Comparison of ENCODE assay signal across 16 mouse cellular contexts in the genomic region with DNA sequence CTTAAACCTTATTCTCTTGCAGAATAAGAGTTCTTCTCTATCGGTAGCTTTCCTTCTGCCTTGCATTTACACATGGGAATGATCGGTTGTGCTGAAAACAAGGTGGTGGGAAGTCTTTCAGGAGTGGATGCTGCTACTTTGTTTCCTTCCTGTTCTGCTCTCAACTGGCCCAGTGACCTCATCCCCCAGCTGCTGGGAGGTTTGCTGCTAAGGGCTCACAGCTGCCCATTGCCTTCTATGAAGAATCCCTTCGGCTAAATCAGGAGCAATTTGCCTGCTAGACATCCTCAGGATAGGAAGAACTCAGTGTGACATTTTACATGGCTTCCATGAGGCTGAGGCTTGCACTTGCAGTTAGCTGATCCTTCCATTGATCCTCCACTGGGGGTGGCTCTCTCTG. TPM values are rescaled to one million over a fixed set of nuclear protein-coding genes. Genes with fewer than 3 reads are reported as not detected.
DNase-seq lines count a peak whose midpoint lies in the region; ATAC-seq and TF ChIP-seq lines count a peak whose summit lies in the region.
"Had no signal": no experiment of that assay in that cellular context is flagged by ENCODE, and none has a peak within 500 bp of the region (broad histone marks: within the 10 kb centered on the region; RNA-seq: fewer than 3 reads in every experiment).

No protein-coding gene starts in this region.

- peak overlapping the region; percentile 12 to 33; a peak in 2 of 4 replicates for H3K27ac ChIP-seq in heart, embryonic 14.5 days (replicated peaks in 1 of 2; ENCODE audit: control insufficient read depth in 1 of 2, insufficient read depth in 1 of 2, low read depth in 2 of 2, low read length in 2 of 2)
- 0 out of 2 replicates have a peak overlapping the region, but pooled peaks have one; percentile 19 for H3K27ac ChIP-seq in liver, embryonic 11.5 days (ENCODE audit: low read depth, low read length)
- no peak overlapping the region for H3K27ac ChIP-seq in liver, postnatal 0 days (ENCODE audit: low read depth)
- H3K27ac ChIP-seq in embryonic facial prominence, embryonic 10.5 days (replicated peaks) = peak overlapping the region; percentile 67
- H3K27ac ChIP-seq in limb, embryonic 12.5 days = peak overlapping the region; percentile 56
- H3K27ac ChIP-seq: hindbrain, postnatal 0 days; stomach, embryonic 15.5 days had no signal

- no peak overlapping the region for H3K9ac ChIP-seq in heart, embryonic 14.5 days (ENCODE audit: low read length)
- H3K9ac ChIP-seq in liver, embryonic 11.5 days (ENCODE audit: low read depth, low read length) = no peak overlapping the region
- H3K9ac ChIP-seq in liver, postnatal 0 days (replicated peaks) = no peak overlapping the region
- no peak overlapping the region for H3K9ac ChIP-seq in limb, embryonic 12.5 days (replicated peaks)
- H3K9ac ChIP-seq: stomach, embryonic 15.5 days had no signal

- ATAC-seq in heart, embryonic 14.5 days (ENCODE audit: insufficient number of reproducible peaks, insufficient read depth, low FRiP score, low read depth) = no peak
- no peak for ATAC-seq in liver, embryonic 11.5 days (replicated peaks; ENCODE audit: low FRiP score)
- ATAC-seq in liver, postnatal 0 days = no peak
- ATAC-seq in limb, embryonic 12.5 days (ENCODE audit: insufficient number of reproducible peaks, insufficient read depth, low FRiP score, low TSS enrichment, low read depth) = no peak
- ATAC-seq: forebrain, embryonic 16.5 days; hindbrain, postnatal 0 days had no signal

- H3K27me3 ChIP-seq in heart, embryonic 14.5 days (ENCODE audit: control insufficient read depth, insufficient read depth, low read length) = no peaks in the 10 kb centered on the region
- H3K27me3 ChIP-seq in liver, embryonic 11.5 days (replicated peaks; ENCODE audit: control insufficient read depth, insufficient read depth, low read length) = no peaks in the 10 kb centered on the region
- H3K27me3 ChIP-seq in liver, postnatal 0 days (ENCODE audit: insufficient read depth, low read length) = no peaks in the 10 kb centered on the region
- H3K27me3 ChIP-seq in embryonic facial prominence, embryonic 10.5 days (replicated peaks; ENCODE audit: low read depth, poor library complexity, severe bottlenecking) = no peaks in the 10 kb centered on the region
- H3K27me3 ChIP-seq in limb, embryonic 12.5 days = no peaks in the 10 kb centered on the region
- H3K27me3 ChIP-seq: megakaryocyte, embryonic 14.5 days; stomach, embryonic 15.5 days had no signal

- 47% methylated on average over 3 of the region's 3 CpGs for WGBS in heart, embryonic 14.5 days
- WGBS in liver, embryonic 11.5 days = 35% methylated on average over 3 of the region's 3 CpGs
- WGBS in liver, postnatal 0 days (ENCODE audit: insufficient replicate concordance) = 44% methylated on average over 3 of the region's 3 CpGs
- 46% methylated on average over 3 of the region's 3 CpGs for WGBS in embryonic facial prominence, embryonic 10.5 days
- WGBS in limb, embryonic 12.5 days = 50% methylated on average over 3 of the region's 3 CpGs

- no peaks in the 10 kb centered on the region for H3K36me3 ChIP-seq in heart, embryonic 14.5 days (ENCODE audit: control insufficient read depth, insufficient read depth, low read length)
- no peaks in the 10 kb centered on the region for H3K36me3 ChIP-seq in liver, embryonic 11.5 days (ENCODE audit: control insufficient read depth, insufficient read depth, low read length)
- H3K36me3 ChIP-seq in liver, postnatal 0 days (replicated peaks; ENCODE audit: insufficient read depth, low read length) = no peaks in the 10 kb centered on the region
- H3K36me3 ChIP-seq in embryonic facial prominence, embryonic 10.5 days (replicated peaks) = no peaks in the 10 kb centered on the region
- no peaks in the 10 kb centered on the region for H3K36me3 ChIP-seq in limb, embryonic 12.5 days
- H3K36me3 ChIP-seq: stomach, embryonic 15.5 days had no signal

- no peak for DNase-seq in heart, postnatal 25 days (ENCODE audit: low spot score)
- no peak for DNase-seq in liver, embryonic 11.5 days (ENCODE audit: low spot score)
- no peak for DNase-seq in liver, postnatal 0 days
- DNase-seq in embryonic facial prominence, embryonic 10.5 days (ENCODE audit: low spot score) = peak; percentile 57
- no peak for DNase-seq in adrenal gland, adult 18-20 months (ENCODE audit: low spot score in 2 of 2)
- DNase-seq in layer of hippocampus, postnatal 36 days = no peak
- DNase-seq: cerebellum, adult 8-10 months; gastrocnemius, postnatal 36 days; right cerebral cortex, postnatal 25 days; thymus, postnatal 4 days had no signal

- H3K9me3 ChIP-seq in heart, embryonic 14.5 days (ENCODE audit: control insufficient read depth, low read length) = no peaks in the 10 kb centered on the region
- H3K9me3 ChIP-seq in liver, embryonic 11.5 days (ENCODE audit: control insufficient read depth, low read length) = no peaks in the 10 kb centered on the region
- no peaks in the 10 kb centered on the region for H3K9me3 ChIP-seq in liver, postnatal 0 days (ENCODE audit: low read length)
- no peaks in the 10 kb centered on the region for H3K9me3 ChIP-seq in embryonic facial prominence, embryonic 10.5 days
- no peaks in the 10 kb centered on the region for H3K9me3 ChIP-seq in limb, embryonic 12.5 days
- H3K9me3 ChIP-seq: megakaryocyte, embryonic 14.5 days; stomach, embryonic 15.5 days had no signal

- TF ChIP-seq EP300 in liver, postnatal 0 days (IDR thresholded peaks at IDR 0.05; ENCODE audit: low read depth) = no peak

- intact Hi-C loops in heart, postnatal 25 days (cut with DNase I) = no loop called here

- H3K4me1 ChIP-seq in heart, embryonic 14.5 days (ENCODE audit: control insufficient read depth in 2 of 2, insufficient read depth in 2 of 2, low read length in 2 of 2) = peaks cover 5 to 14% of the 10 kb centered on the region in 2 experiments; a peak in 3 of 4 replicates
- no peaks in the 10 kb centered on the region for H3K4me1 ChIP-seq in liver, embryonic 11.5 days (replicated peaks; ENCODE audit: control insufficient read depth, insufficient read depth, low read length)
- no peaks in the 10 kb centered on the region for H3K4me1 ChIP-seq in liver, postnatal 0 days (ENCODE audit: insufficient read depth)
- H3K4me1 ChIP-seq in embryonic facial prominence, embryonic 10.5 days = peaks cover 51% of the 10 kb centered on the region
- peaks cover 25% of the 10 kb centered on the region for H3K4me1 ChIP-seq in limb, embryonic 12.5 days (replicated peaks)
- H3K4me1 ChIP-seq: megakaryocyte, embryonic 14.5 days; stomach, embryonic 15.5 days had no signal

- no peak overlapping the region for H3K4me2 ChIP-seq in heart, embryonic 14.5 days (ENCODE audit: low read length)
- H3K4me2 ChIP-seq in liver, embryonic 11.5 days = no peak overlapping the region
- no peak overlapping the region for H3K4me2 ChIP-seq in liver, postnatal 0 days (ENCODE audit: low read depth, low read length)
- H3K4me2 ChIP-seq in limb, embryonic 12.5 days = no peak overlapping the region
- H3K4me2 ChIP-seq: stomach, embryonic 15.5 days had no signal

- no peak for TF ChIP-seq CTCF in liver, postnatal 0 days (IDR thresholded peaks at IDR 0.05; ENCODE audit: low read depth)

- H3K4me3 ChIP-seq in heart, embryonic 14.5 days (ENCODE audit: control insufficient read depth in 1 of 2, insufficient read depth in 1 of 2, low read depth in 1 of 2, low read length in 2 of 2) = no peak overlapping the region
- H3K4me3 ChIP-seq in liver, embryonic 11.5 days (ENCODE audit: low read depth, low read length) = no peak overlapping the region
- no peak overlapping the region for H3K4me3 ChIP-seq in liver, postnatal 0 days (ENCODE audit: low read depth, low read length)
- no peak overlapping the region for H3K4me3 ChIP-seq in embryonic facial prominence, embryonic 10.5 days
- no peak overlapping the region for H3K4me3 ChIP-seq in limb, embryonic 12.5 days (replicated peaks)
- H3K4me3 ChIP-seq: megakaryocyte, embryonic 14.5 days; stomach, embryonic 15.5 days had no signal

RNA-seq across cellular contexts. Expression of gene Unc5c, which starts 28.0 kb away (rescaled TPM):
- 2.0 and 3.4 TPM in 2 replicates for polyA plus RNA-seq in heart, embryonic 14.5 days (2014; fragmentation: Nextera tagmentation; extraction: Ambion mirVana)
- total RNA-seq in heart, postnatal 25 days (2021) = under 1 TPM; 0.16 to 0.25 TPM
- polyA plus RNA-seq in liver, embryonic 11.5 days (2014; fragmentation: Nextera tagmentation; extraction: Ambion mirVana) = 3.9 and 7.0 TPM in 2 replicates
- polyA plus RNA-seq in liver, postnatal 0 days (2015; fragmentation: Nextera tagmentation; extraction: Ambion mirVana) = 0.01 TPM in 1 of 2 replicates, not detected in the other
- polyA plus RNA-seq in embryonic facial prominence, embryonic 10.5 days (2016; fragmentation: Nextera tagmentation; extraction: Ambion mirVana) = 10.3 and 11.9 TPM in 2 replicates
- 19.6 and 23.7 TPM in 2 replicates for polyA plus RNA-seq in limb, embryonic 12.5 days (2016; fragmentation: Nextera tagmentation; extraction: Ambion mirVana)
- total RNA-seq in adrenal gland, adult 18-20 months (2021) = 1 to 10 TPM; 6.1 to 7.7 TPM
- total RNA-seq in layer of hippocampus, postnatal 36 days (2021) = 10 to 100 TPM; 43.7 to 47.0 TPM
- total RNA-seq: gastrocnemius, postnatal 36 days had no signal
